21 mouse cellular contexts compared by ENCODE assay signal in genomic region chr6:113473715-113474114, GRCm38 (mm10). TPM values are rescaled to one million over a fixed set of nuclear protein-coding genes. Genes with fewer than 3 reads are reported as not detected.
DNase-seq lines count a peak whose midpoint lies in the region; ATAC-seq lines count a peak whose summit lies in the region.
"Had no signal": no experiment of that assay in that cellular context is flagged by ENCODE, and none has a peak within 500 bp of the region (broad histone marks: within the 10 kb centered on the region; RNA-seq: fewer than 3 reads in every experiment).

No protein-coding gene starts in this region.

- H3K9ac ChIP-seq in midbrain, embryonic 11.5 days (ENCODE audit: low read length), result no peak overlapping the region
- H3K9ac ChIP-seq in midbrain, embryonic 15.5 days, result no peak overlapping the region
- H3K9ac ChIP-seq: embryonic facial prominence, embryonic 12.5 days; forebrain, embryonic 13.5 days; forebrain, embryonic 15.5 days; forebrain, postnatal 0 days had no signal

- ATAC-seq in midbrain, embryonic 11.5 days (ENCODE audit: low FRiP score), result no peak
- ATAC-seq in midbrain, embryonic 15.5 days (replicated peaks), result no peak
- peak; percentile 58 for ATAC-seq in megakaryocyte-erythroid progenitor cell, adult 5-6 weeks (replicated peaks; ENCODE audit: low FRiP score, low TSS enrichment, poor library complexity, severe bottlenecking)
- ATAC-seq: CD4-positive, CD25-positive, alpha-beta regulatory T cell, adult 4 months; forebrain, embryonic 13.5 days; forebrain, embryonic 15.5 days; forebrain, postnatal 0 days had no signal

- DNase-seq in midbrain, embryonic 11.5 days (ENCODE audit: low spot score, missing footprints), result peak; percentile 19
- no peak for DNase-seq in kidney, postnatal 4 days
- DNase-seq in cerebellum, adult 18-20 months, result no peak
- DNase-seq: adrenal gland, adult 2 months; adrenal gland, postnatal 10 days; adrenal gland, postnatal 25 days; B cell, adult 2 months; cerebellum, adult 11 months; cerebellum, adult 2 months; cerebellum, adult 9-10 months; cerebellum, postnatal 25 days; forebrain, postnatal 0 days had no signal

- H3K4me1 ChIP-seq in midbrain, embryonic 11.5 days (ENCODE audit: control insufficient read depth, insufficient read depth, low read length), result peaks cover 4% of the 10 kb centered on the region
- peaks cover 12% of the 10 kb centered on the region for H3K4me1 ChIP-seq in midbrain, embryonic 15.5 days

- no peak overlapping the region for H3K4me3 ChIP-seq in midbrain, embryonic 11.5 days (ENCODE audit: low read depth, low read length)
- no peak overlapping the region for H3K4me3 ChIP-seq in midbrain, embryonic 15.5 days
- H3K4me3 ChIP-seq: embryonic facial prominence, embryonic 10.5 days; embryonic facial prominence, embryonic 12.5 days; forebrain, embryonic 13.5 days; forebrain, embryonic 15.5 days had no signal

- 88% methylated on average over 6 of the region's 6 CpGs for WGBS in midbrain, embryonic 11.5 days
- WGBS in midbrain, embryonic 15.5 days, result 73% methylated on average over 6 of the region's 6 CpGs

- no peak overlapping the region for H3K4me2 ChIP-seq in midbrain, embryonic 11.5 days
- no peak overlapping the region for H3K4me2 ChIP-seq in midbrain, embryonic 15.5 days
- H3K4me2 ChIP-seq: embryonic facial prominence, embryonic 12.5 days; forebrain, embryonic 13.5 days; forebrain, embryonic 15.5 days had no signal

- no peaks in the 10 kb centered on the region for H3K36me3 ChIP-seq in midbrain, embryonic 11.5 days (ENCODE audit: control insufficient read depth, insufficient read depth, low read length)
- no peaks in the 10 kb centered on the region for H3K36me3 ChIP-seq in midbrain, embryonic 15.5 days (replicated peaks)
- H3K36me3 ChIP-seq: embryonic facial prominence, embryonic 10.5 days; embryonic facial prominence, embryonic 12.5 days; forebrain, embryonic 15.5 days; G1E had no signal

- peaks cover 19% of the 10 kb centered on the region for H3K27me3 ChIP-seq in midbrain, embryonic 11.5 days (ENCODE audit: control insufficient read depth, insufficient read depth, low read length)
- peaks cover 24% of the 10 kb centered on the region for H3K27me3 ChIP-seq in midbrain, embryonic 15.5 days (replicated peaks)

- no peak overlapping the region for H3K27ac ChIP-seq in midbrain, embryonic 11.5 days (ENCODE audit: low read depth, low read length)
- no peak overlapping the region for H3K27ac ChIP-seq in midbrain, embryonic 15.5 days
- H3K27ac ChIP-seq: embryonic facial prominence, embryonic 10.5 days; embryonic facial prominence, embryonic 12.5 days; forebrain, embryonic 13.5 days; forebrain, embryonic 15.5 days had no signal

- no peaks in the 10 kb centered on the region for H3K9me3 ChIP-seq in midbrain, embryonic 11.5 days (ENCODE audit: control insufficient read depth, low read length)
- H3K9me3 ChIP-seq in midbrain, embryonic 15.5 days, result no peaks in the 10 kb centered on the region
- H3K9me3 ChIP-seq: embryonic facial prominence, embryonic 10.5 days; embryonic facial prominence, embryonic 12.5 days; forebrain, embryonic 13.5 days; forebrain, embryonic 15.5 days had no signal

RNA-seq across cellular contexts. Expression of gene Il17rc, which starts 2.5 kb away (rescaled TPM):
- polyA plus RNA-seq in midbrain, embryonic 11.5 days (2014; fragmentation: Nextera tagmentation; extraction: Ambion mirVana), result 2.7 and 3.1 TPM in 2 replicates
- polyA plus RNA-seq in midbrain, embryonic 15.5 days (2015; fragmentation: Nextera tagmentation; extraction: Ambion mirVana), result 3.4 and 4.8 TPM in 2 replicates
- not detected in 2 replicates for total RNA-seq in megakaryocyte-erythroid progenitor cell, adult 5-6 weeks (2014; fragmentation: Nextera tagmentation)
- total RNA-seq in megakaryocyte-erythroid progenitor cell, adult 5-6 weeks (2017), result not detected in 2 replicates
- total RNA-seq: CH12.LX, G1E had no signal
- polyA plus RNA-seq: CD4-positive, CD25-positive, alpha-beta regulatory T cell, adult 4 months had no signal

RNA-seq across cellular contexts. Expression of gene Creld1, which starts 9.4 kb away (rescaled TPM):
- polyA plus RNA-seq in midbrain, embryonic 11.5 days (2014; fragmentation: Nextera tagmentation; extraction: Ambion mirVana), result 29.2 and 29.9 TPM in 2 replicates
- 74.8 and 79.0 TPM in 2 replicates for polyA plus RNA-seq in midbrain, embryonic 15.5 days (2015; fragmentation: Nextera tagmentation; extraction: Ambion mirVana)
- 8.0 and 8.8 TPM in 2 replicates for total RNA-seq in megakaryocyte-erythroid progenitor cell, adult 5-6 weeks (2014; fragmentation: Nextera tagmentation)
- total RNA-seq in megakaryocyte-erythroid progenitor cell, adult 5-6 weeks (2017), result 1.6 and 6.1 TPM in 2 replicates

RNA-seq across cellular contexts. Expression of gene Il17re, which starts 15.4 kb away (rescaled TPM):
- polyA plus RNA-seq in midbrain, embryonic 11.5 days (2014; fragmentation: Nextera tagmentation; extraction: Ambion mirVana), result 0.19 and 0.40 TPM in 2 replicates
- 0.08 and 0.41 TPM in 2 replicates for polyA plus RNA-seq in midbrain, embryonic 15.5 days (2015; fragmentation: Nextera tagmentation; extraction: Ambion mirVana)
- total RNA-seq in megakaryocyte-erythroid progenitor cell, adult 5-6 weeks (2014; fragmentation: Nextera tagmentation), result 0.45 TPM in 1 of 2 replicates, not detected in the other
- total RNA-seq in megakaryocyte-erythroid progenitor cell, adult 5-6 weeks (2017), result not detected in 2 replicates
- total RNA-seq: forebrain, postnatal 0 days had no signal
- polyA plus RNA-seq: forebrain, embryonic 15.5 days; G1E had no signal

RNA-seq across cellular contexts. Expression of gene Prrt3, which starts 28.0 kb away (rescaled TPM):
- polyA plus RNA-seq in midbrain, embryonic 11.5 days (2014; fragmentation: Nextera tagmentation; extraction: Ambion mirVana), result 0.97 and 1.1 TPM in 2 replicates
- polyA plus RNA-seq in midbrain, embryonic 15.5 days (2015; fragmentation: Nextera tagmentation; extraction: Ambion mirVana), result 13.1 and 13.5 TPM in 2 replicates
- 0.37 TPM in 1 of 2 replicates, not detected in the other for total RNA-seq in megakaryocyte-erythroid progenitor cell, adult 5-6 weeks (2014; fragmentation: Nextera tagmentation)
- total RNA-seq in megakaryocyte-erythroid progenitor cell, adult 5-6 weeks (2017), result not detected in 2 replicates
- total RNA-seq: CH12.LX had no signal
- polyA plus RNA-seq: CD4-positive, CD25-positive, alpha-beta regulatory T cell, adult 4 months; G1E had no signal

RNA-seq across cellular contexts. Expression of gene Jagn1, which starts 31.3 kb away (rescaled TPM):
- 73.1 and 75.0 TPM in 2 replicates for polyA plus RNA-seq in midbrain, embryonic 11.5 days (2014; fragmentation: Nextera tagmentation; extraction: Ambion mirVana)
- 94.9 and 101 TPM in 2 replicates for polyA plus RNA-seq in midbrain, embryonic 15.5 days (2015; fragmentation: Nextera tagmentation; extraction: Ambion mirVana)
- 44.8 and 53.4 TPM in 2 replicates for total RNA-seq in megakaryocyte-erythroid progenitor cell, adult 5-6 weeks (2014; fragmentation: Nextera tagmentation)
- total RNA-seq in megakaryocyte-erythroid progenitor cell, adult 5-6 weeks (2017), result 29.4 and 50.3 TPM in 2 replicates
